Mouse (Mus musculus) c-Kit-positive CD71-negative TER-119-negative erythroid progenitor cells, embryonic 14.5 days (primary cell): Measurements from ENCODE around the gene Fam136a.
A peak's percentile ranks its signal among the peaks of the same experiment; 100 is the strongest.
"Not testable (repeated sequence)": the region's sequence is repeated elsewhere in the genome, so short reads cannot be mapped to it uniquely, and the experiment has no call there.

ENCODE experiments used
- DNase-seq: peaks from one replicate; pipeline ENCODE4 v3.0.0-alpha.2; 2013; ENCODE audit warnings: low read depth

The Fam136a gene

DNA sequence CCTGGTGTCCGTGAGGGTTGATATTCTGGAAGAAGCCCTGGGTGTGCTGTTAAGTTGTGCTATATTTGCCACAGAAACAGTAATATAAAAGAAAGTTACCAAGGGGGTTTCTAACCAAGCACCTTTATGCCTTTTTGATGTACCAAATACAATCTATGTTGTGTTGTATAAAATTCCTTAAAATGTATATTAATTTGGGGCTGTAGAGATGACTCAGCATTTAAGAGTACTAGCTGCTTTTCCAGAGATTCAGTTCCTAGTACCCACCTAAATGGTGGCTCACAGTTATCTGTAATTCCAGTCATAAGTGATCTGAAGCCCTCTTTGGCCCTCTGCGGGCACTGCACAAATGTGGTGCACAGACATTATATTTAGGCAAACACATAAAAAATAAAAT is 1.4 kb downstream of the Fam136a start:
- no peak for DNase-seq

DNA sequence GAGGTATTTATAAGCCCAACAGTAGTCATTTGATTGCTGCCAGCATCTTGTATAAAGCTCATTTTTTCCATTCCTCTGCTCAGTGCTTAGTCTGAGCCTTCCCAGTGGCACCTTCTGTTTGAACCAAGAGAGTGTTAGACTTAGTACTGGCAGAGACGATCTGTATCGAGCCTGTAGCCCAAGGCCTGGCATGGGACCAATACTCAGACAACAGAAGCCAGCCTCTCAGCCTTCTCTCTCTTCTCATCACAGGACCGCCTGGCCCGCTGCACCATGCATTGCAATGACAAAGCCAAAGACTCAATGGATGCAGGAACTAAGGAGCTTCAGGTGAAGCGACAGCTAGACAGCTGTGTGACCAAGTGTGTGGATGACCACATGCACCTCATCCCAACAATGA is 3.0 kb downstream of the Fam136a start:
- no peak for DNase-seq

DNA sequence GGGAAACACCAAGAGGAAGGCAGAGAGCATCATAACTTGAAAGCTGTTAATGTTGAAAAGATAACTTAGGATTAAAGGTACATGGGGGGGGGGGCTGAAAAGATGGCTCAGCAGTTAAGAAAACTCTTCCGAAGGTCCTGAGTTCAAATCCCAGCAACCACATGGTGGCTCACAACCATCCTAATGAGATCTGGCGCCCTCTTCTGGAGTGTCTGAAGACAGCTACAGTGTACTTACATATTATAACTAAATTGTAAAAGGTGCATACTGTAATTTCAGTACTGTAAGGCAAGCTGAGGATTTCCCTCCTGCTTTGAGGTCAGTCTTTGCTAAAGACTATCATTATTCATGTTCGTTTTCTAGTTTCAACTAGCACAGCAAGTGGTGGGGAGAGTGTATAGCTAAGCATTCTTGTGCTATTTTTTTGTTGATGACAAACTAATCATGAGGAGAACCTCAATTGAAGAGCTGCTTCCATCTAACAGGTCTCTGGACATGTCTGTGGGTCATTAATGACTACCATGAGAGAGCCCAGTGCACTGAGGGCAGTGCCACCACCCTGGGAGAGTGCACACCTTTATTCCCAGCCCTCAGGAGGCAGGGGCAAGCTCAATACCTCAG is 4.8 kb downstream of the Fam136a start:
- DNase-seq, result peak; percentile 48

GRCm38 (mm10) chr6:86370764-86371339 is 5.4 kb downstream of the Fam136a start, which contains the start of gene Snrpg:
Snrpg (plus strand) TSS chr6:86371304.
- DNase-seq, result no peak

- peak; percentile 93 for DNase-seq
These were observed 6.0 kb downstream of the Fam136a start for GRCm38 (mm10) chr6:86371340-86371911.

DNA sequence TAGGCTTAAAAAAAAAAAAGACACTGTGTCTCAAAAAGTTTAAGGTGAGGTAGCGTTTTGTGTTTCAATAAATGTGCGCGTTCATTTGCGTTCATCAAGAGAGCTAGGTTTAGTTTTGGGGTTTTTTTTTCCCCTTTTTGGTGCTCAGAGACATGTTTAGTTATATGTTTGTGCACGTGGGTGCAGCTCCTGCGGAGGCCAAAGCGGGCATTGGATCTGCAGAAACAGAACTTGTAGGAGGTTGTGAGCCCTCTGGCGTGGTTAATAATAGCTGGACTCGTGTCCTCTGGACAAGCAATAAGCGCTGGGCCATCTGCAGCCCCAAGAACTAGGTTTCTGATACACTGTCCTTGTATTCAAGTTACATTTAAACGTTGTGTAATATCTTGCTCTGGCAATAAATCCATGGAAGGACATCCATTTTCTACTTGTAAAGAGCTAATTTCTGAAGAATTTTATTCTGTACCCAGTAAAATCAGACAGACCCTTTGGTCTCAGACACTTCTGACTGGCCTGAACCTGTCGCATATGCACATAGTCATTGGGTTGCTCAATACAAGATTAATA is 6.6 kb downstream of the Fam136a start:
- DNase-seq, result no peak

- DNase-seq, result no peak
These were observed 8.1 kb downstream of the Fam136a start for GRCm38 (mm10) chr6:86373556-86373955.

- no peak for DNase-seq
These were observed 12.9 kb downstream of the Fam136a start for GRCm38 (mm10) chr6:86378341-86378740.

- not testable (repeated sequence) for DNase-seq
These were observed 14.7 kb downstream of the Fam136a start for GRCm38 (mm10) chr6:86380112-86380511.

GRCm38 (mm10) chr6:86382551-86382950 is 17.1 kb downstream of the Fam136a start:
- no peak for DNase-seq

GRCm38 (mm10) chr6:86383370-86383769 is 17.9 kb downstream of the Fam136a start:
- DNase-seq, result no peak

DNA sequence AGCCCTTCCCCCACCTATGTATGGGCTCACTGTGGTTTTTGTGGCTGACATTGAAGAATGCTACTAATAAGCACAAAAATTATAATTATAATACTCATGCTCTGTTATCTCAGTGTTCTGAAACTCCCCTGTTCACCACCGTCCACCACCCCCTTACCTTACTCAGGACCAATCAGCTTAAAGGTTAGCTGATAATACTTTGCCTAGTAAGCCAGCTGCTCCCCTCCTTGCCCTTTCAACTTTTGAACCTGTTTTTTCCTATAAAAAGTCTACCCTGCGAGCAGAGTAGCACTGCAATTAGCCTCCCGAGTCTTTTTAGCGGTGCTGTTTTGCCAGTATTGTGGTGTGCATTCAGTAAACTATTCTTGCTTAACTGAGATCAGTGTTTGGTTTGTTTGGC is 19.2 kb downstream of the Fam136a start:
- no peak for DNase-seq

GRCm38 (mm10) chr6:86385362-86386104 is 20.1 kb downstream of the Fam136a start:
- no peak for DNase-seq

DNA sequence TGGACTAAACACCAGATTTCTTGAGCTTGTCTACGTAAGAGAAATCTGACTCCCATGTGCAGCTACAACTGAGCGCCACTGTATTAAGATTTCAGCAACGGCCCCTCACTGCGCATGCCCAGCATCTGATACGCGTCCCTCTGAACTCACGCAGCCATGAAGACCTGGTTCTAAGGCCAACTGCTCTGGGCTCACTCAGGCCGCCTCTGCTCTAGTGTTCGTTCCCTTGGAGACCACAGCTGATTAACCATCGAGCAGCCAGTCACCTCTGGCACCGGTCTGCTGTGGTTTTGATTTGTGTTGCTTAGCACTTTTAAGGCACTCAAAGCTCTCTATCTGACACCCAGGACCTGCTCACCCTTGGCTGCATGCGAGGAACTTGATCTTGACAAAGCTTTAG is 21.9 kb downstream of the Fam136a start:
- DNase-seq, result no peak

DNA sequence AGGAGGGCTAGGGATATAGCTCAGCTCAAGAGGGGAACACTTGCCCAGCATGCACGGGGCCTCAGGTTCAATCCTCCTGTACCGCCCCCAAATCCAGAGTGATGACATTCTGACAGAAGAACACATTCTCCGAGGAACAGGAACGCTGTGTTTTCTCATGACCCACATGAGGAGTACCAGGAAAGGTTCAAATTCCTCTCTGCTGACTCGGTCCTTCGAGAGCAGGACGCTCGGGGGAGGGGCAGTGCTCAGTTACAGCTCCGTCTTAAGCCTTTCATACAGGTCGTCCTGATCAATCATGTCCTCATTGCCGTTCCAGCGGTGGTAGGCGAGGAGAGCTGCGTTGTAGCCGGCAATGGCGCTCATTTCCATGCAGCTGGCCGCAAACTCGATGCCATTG is 23.0 kb downstream of the Fam136a start:
- no peak for DNase-seq

DNA sequence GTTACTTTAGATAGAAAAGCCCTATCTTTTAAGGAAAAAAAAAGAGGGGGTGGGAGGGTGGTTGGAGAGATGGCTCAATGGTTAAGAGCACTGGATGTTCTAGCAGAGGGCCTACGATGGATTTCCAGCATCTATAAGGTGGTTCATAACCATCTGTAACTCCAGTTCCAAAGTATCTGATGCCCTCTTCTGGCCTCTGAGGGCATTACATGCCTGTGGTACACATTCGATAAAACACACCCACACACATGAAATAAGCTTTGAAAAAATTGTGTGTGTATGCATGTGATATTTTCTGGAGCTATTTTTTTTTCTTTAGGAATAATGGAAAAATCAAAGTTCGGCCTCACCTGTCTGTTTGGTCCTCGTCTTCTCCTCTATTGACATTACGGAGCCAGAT is 25.9 kb downstream of the Fam136a start:
- DNase-seq, result no peak

- DNase-seq, result no peak
These were observed 27.7 kb downstream of the Fam136a start for GRCm38 (mm10) chr6:86393187-86393586.

- no peak for DNase-seq
These were observed 28.8 kb downstream of the Fam136a start for GRCm38 (mm10) chr6:86394078-86394720.

DNA sequence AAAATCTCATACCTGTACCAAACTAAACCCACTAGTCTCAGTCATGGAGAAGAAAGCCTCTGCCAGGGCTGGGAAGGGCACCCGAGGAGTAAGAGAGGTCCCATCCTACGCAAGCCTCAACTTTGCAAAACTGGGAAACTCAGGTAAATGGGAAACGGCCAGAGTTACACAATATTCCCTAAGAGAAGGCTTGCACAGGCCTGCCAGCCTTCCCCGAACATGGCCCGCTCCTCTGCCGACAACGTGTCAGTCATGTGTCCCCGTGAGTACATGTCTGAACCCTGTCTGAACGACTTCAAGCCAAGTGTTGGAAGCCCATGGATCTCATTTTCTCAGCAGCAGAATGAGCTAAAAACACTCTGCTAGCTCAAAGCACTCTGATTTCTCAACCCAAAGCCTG is 29.6 kb downstream of the Fam136a start:
- no peak for DNase-seq

GRCm38 (mm10) chr6:86395969-86396368 is 30.5 kb downstream of the Fam136a start:
- DNase-seq, result no peak

DNA sequence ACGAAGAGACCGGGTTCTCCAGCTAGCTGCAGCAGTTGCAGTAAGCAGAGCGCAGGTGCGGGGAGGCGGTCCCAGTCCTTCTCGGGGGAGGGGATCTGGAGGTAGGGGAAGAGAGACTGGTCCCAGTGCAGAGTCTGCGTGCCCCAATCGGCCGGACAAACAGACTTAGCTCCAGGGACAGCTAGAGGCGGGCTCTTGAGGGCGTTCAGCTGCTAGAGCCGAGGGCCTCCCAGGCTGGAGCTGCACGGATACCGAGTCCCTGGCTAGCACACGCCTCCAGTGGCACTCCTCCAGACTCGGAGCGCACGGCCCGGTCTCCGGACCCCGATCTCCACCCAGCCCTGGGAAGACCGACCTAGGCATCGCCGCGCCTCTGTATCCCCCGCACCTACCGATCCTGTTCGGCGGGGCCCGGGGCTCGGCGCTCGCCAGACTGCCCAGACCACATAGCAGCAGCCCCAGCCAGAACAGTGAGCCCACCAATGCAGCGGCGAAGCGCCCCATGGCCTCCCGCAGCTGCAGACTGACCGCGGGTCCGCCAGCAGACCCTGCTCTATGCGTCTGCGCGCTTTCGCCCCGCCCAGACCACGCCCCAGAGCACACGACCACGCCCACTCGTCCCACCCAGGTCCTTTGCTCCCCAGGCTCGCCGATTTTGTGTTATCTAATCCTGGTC is 31.3 kb downstream of the Fam136a start, which contains the start of gene Pcyox1:
Gene Pcyox1 (minus strand): TSS at position 574 of the 676 bp plus-strand sequence.
- peak; percentile 80 for DNase-seq
